Mouse (Mus musculus): ENCODE data around the gene Mrpl55. TPM values are rescaled to one million over a fixed set of nuclear protein-coding genes. Genes with fewer than 3 reads are reported as not detected.

The Mrpl55 gene
- polyA plus RNA-seq, 1 experiment, result not detected

GRCm38 (mm10) chr11:59164384-59164783 lies 37.9 kb upstream of the Mrpl55 start:
- Histone ChIP-seq H3K27ac (ENCODE audit: insufficient read depth, low read depth, low read length) (no peak overlapping the region), H3K4me3 (ENCODE audit: insufficient read depth, low read depth, low read length) (no peak overlapping the region), H3K4me1 (ENCODE audit: control insufficient read depth, insufficient read depth, low read length) (peaks cover 10% of the 10 kb centered on the region; the same call in 1 of the 2 replicates)
- WGBS, result 88% methylated on average over 9 of the region's 9 CpGs
- TF ChIP-seq POLR2A (IDR thresholded peaks at IDR 0.05; ENCODE audit: insufficient read depth, low read depth, low read length) (no peak), CTCF (IDR thresholded peaks at IDR 0.05; ENCODE audit: insufficient read depth, low read depth, low read length) (no peak)

GRCm38 (mm10) chr11:59165616-59166241 lies 36.6 kb upstream of the Mrpl55 start:
- no peak for TF ChIP-seq CTCF (IDR thresholded peaks at IDR 0.05; ENCODE audit: insufficient read depth, low read depth, low read length)
- no peak for TF ChIP-seq POLR2A (IDR thresholded peaks at IDR 0.05; ENCODE audit: insufficient read depth, low read depth, low read length)

GRCm38 (mm10) chr11:59169807-59170206 lies 32.5 kb upstream of the Mrpl55 start:
- WGBS, result 88% methylated on average over 3 of the region's 3 CpGs
- no peak overlapping the region for H3K27ac ChIP-seq (ENCODE audit: insufficient read depth, low read depth, low read length)
- TF ChIP-seq POLR2A (IDR thresholded peaks at IDR 0.05; ENCODE audit: insufficient read depth, low read depth, low read length) (no peak), CTCF (IDR thresholded peaks at IDR 0.05; ENCODE audit: insufficient read depth, low read depth, low read length) (no peak)

More at GRCm38 (mm10) chr11:59165616-59166241, 36.6 kb upstream of the Mrpl55 start:
- Histone ChIP-seq H3K4me1 (ENCODE audit: control insufficient read depth, insufficient read depth, low read length) (peaks cover 10% of the 10 kb centered on the region; the same call in 1 of the 2 replicates), H3K4me3 (ENCODE audit: insufficient read depth, low read depth, low read length) (no peak overlapping the region), H3K27ac (ENCODE audit: insufficient read depth, low read depth, low read length) (no peak overlapping the region)
- WGBS, result 39% methylated on average over 2 of the region's 2 CpGs

GRCm38 (mm10) chr11:59170549-59170948 lies 31.7 kb upstream of the Mrpl55 start:
- 70% methylated on average over 4 of the region's 4 CpGs for WGBS
- Histone ChIP-seq H3K27ac (ENCODE audit: insufficient read depth, low read depth, low read length) (no peak overlapping the region), H3K4me3 (ENCODE audit: insufficient read depth, low read depth, low read length) (no peak overlapping the region), H3K4me1 (ENCODE audit: control insufficient read depth, insufficient read depth, low read length) (no peaks in the 10 kb centered on the region)
- no peak for TF ChIP-seq CTCF (IDR thresholded peaks at IDR 0.05; ENCODE audit: insufficient read depth, low read depth, low read length)
- no peak for TF ChIP-seq POLR2A (IDR thresholded peaks at IDR 0.05; ENCODE audit: insufficient read depth, low read depth, low read length)

More at GRCm38 (mm10) chr11:59169807-59170206, 32.5 kb upstream of the Mrpl55 start:
- Histone ChIP-seq H3K4me1 (ENCODE audit: control insufficient read depth, insufficient read depth, low read length) (no peaks in the 10 kb centered on the region), H3K4me3 (ENCODE audit: insufficient read depth, low read depth, low read length) (no peak overlapping the region)

- Histone ChIP-seq H3K4me1 (ENCODE audit: control insufficient read depth, insufficient read depth, low read length) (no peaks in the 10 kb centered on the region), H3K27ac (ENCODE audit: insufficient read depth, low read depth, low read length) (no peak overlapping the region), H3K4me3 (ENCODE audit: insufficient read depth, low read depth, low read length) (no peak overlapping the region)
- 69% methylated on average over 6 of the region's 6 CpGs for WGBS
- TF ChIP-seq POLR2A (IDR thresholded peaks at IDR 0.05; ENCODE audit: insufficient read depth, low read depth, low read length), result no peak
- TF ChIP-seq CTCF (IDR thresholded peaks at IDR 0.05; ENCODE audit: insufficient read depth, low read depth, low read length), result no peak
These were observed 28.0 kb upstream of the Mrpl55 start for GRCm38 (mm10) chr11:59174189-59174838.

GRCm38 (mm10) chr11:59176475-59176874 lies 25.8 kb upstream of the Mrpl55 start:
- no peaks in the 10 kb centered on the region for H3K4me1 ChIP-seq (ENCODE audit: control insufficient read depth, insufficient read depth, low read length)
- WGBS, result 6% methylated on average over 48 of the region's 48 CpGs
- no peak overlapping the region for H3K4me3 ChIP-seq (ENCODE audit: insufficient read depth, low read depth, low read length)
- no peak overlapping the region for H3K27ac ChIP-seq (ENCODE audit: insufficient read depth, low read depth, low read length)
- no peak for TF ChIP-seq CTCF (IDR thresholded peaks at IDR 0.05; ENCODE audit: insufficient read depth, low read depth, low read length)
- TF ChIP-seq POLR2A (IDR thresholded peaks at IDR 0.05; ENCODE audit: insufficient read depth, low read depth, low read length), result no peak

- Histone ChIP-seq H3K4me3 (ENCODE audit: insufficient read depth, low read depth, low read length) (no peak overlapping the region), H3K27ac (ENCODE audit: insufficient read depth, low read depth, low read length) (no peak overlapping the region), H3K4me1 (ENCODE audit: control insufficient read depth, insufficient read depth, low read length) (no peaks in the 10 kb centered on the region)
- 8% methylated on average over 34 of the region's 34 CpGs for WGBS
- no peak for TF ChIP-seq CTCF (IDR thresholded peaks at IDR 0.05; ENCODE audit: insufficient read depth, low read depth, low read length)
- TF ChIP-seq POLR2A (IDR thresholded peaks at IDR 0.05; ENCODE audit: insufficient read depth, low read depth, low read length), result no peak
These were observed 25.4 kb upstream of the Mrpl55 start for GRCm38 (mm10) chr11:59176921-59177320.

GRCm38 (mm10) chr11:59182864-59183331 lies 19.4 kb upstream of the Mrpl55 start, which contains the start of gene Gjc2:
Gene Gjc2 (minus strand): TSS chr11:59183213.
- no peak within 1 kb of the TSS for H3K4me3 ChIP-seq (ENCODE audit: insufficient read depth, low read depth, low read length)
- TF ChIP-seq POLR2A (IDR thresholded peaks at IDR 0.05; ENCODE audit: insufficient read depth, low read depth, low read length) (no peak), CTCF (IDR thresholded peaks at IDR 0.05; ENCODE audit: insufficient read depth, low read depth, low read length) (no peak)
- H3K27ac ChIP-seq (ENCODE audit: insufficient read depth, low read depth, low read length), result no peak within 1 kb of the TSS
- WGBS, result 38% methylated on average over 3 of the region's 3 CpGs
- H3K4me1 ChIP-seq (ENCODE audit: control insufficient read depth, insufficient read depth, low read length), result no peaks in the 10 kb centered on the region

- Histone ChIP-seq H3K4me1 (ENCODE audit: control insufficient read depth, insufficient read depth, low read length) (peaks cover 4% of the 10 kb centered on the region; the same call in 1 of the 2 replicates), H3K4me3 (ENCODE audit: insufficient read depth, low read depth, low read length) (no peak overlapping the region), H3K27ac (ENCODE audit: insufficient read depth, low read depth, low read length) (no peak overlapping the region)
- 27% methylated on average over 3 of the region's 3 CpGs for WGBS
- TF ChIP-seq CTCF (IDR thresholded peaks at IDR 0.05; ENCODE audit: insufficient read depth, low read depth, low read length) (no peak), POLR2A (IDR thresholded peaks at IDR 0.05; ENCODE audit: insufficient read depth, low read depth, low read length) (no peak)
These were observed 18.5 kb upstream of the Mrpl55 start for GRCm38 (mm10) chr11:59183821-59184220.
